Mouse (Mus musculus) adrenal gland, adult (tissue): ENCODE results near the gene H2afz.
"Not testable (repeated sequence)": the region's sequence is repeated elsewhere in the genome, so short reads cannot be mapped to it uniquely, and the experiment has no call there.

Experiments
- DNase-seq, 2 experiments: peaks; one replicate each; pipeline ENCODE4 v3.0.0; 2022 to 2023; ENCODE audit warnings: low spot score in 1 of 2; ENCODE audit not compliant: inconsistent age in 2 of 2

Gene H2afz

GRCm38 (mm10) chr3:137864124-137864987 is at the start of gene H2afz:
H2afz (plus strand) TSS chr3:137864487.
- peak; percentile 99 for DNase-seq

- no peak for DNase-seq
Measured at GRCm38 (mm10) chr3:137818713-137819112, 45.6 kb upstream of the H2afz start.

GRCm38 (mm10) chr3:137820688-137821467 is 43.4 kb upstream of the H2afz start:
- no peak for DNase-seq

GRCm38 (mm10) chr3:137823317-137823716 is 41.0 kb upstream of the H2afz start:
- DNase-seq: no peak

- no peak for DNase-seq
Measured at GRCm38 (mm10) chr3:137827678-137828077, 36.6 kb upstream of the H2afz start.

GRCm38 (mm10) chr3:137831156-137831555 is 33.1 kb upstream of the H2afz start:
- DNase-seq: no peak

GRCm38 (mm10) chr3:137833128-137833527 is 31.2 kb upstream of the H2afz start:
- DNase-seq: no peak

- no peak for DNase-seq
Measured at GRCm38 (mm10) chr3:137833698-137834097, 30.6 kb upstream of the H2afz start.

- no peak for DNase-seq
Measured at GRCm38 (mm10) chr3:137836543-137836942, 27.7 kb upstream of the H2afz start.

- no peak for DNase-seq
Measured at GRCm38 (mm10) chr3:137838160-137838559, 26.1 kb upstream of the H2afz start.

- DNase-seq: no peak
Measured at GRCm38 (mm10) chr3:137842944-137843343, 21.3 kb upstream of the H2afz start.

GRCm38 (mm10) chr3:137844263-137844662 is 20.0 kb upstream of the H2afz start:
- no peak for DNase-seq

- no peak for DNase-seq
Measured at GRCm38 (mm10) chr3:137846552-137846951, 17.7 kb upstream of the H2afz start.

- DNase-seq: no peak
Measured at GRCm38 (mm10) chr3:137848354-137848753, 15.9 kb upstream of the H2afz start.

GRCm38 (mm10) chr3:137849697-137850096 is 14.6 kb upstream of the H2afz start:
- no peak for DNase-seq

GRCm38 (mm10) chr3:137851196-137851595 is 13.1 kb upstream of the H2afz start:
- no peak for DNase-seq

- DNase-seq: not testable (repeated sequence)
Measured at GRCm38 (mm10) chr3:137853011-137853410, 11.3 kb upstream of the H2afz start.

- no peak for DNase-seq
Measured at GRCm38 (mm10) chr3:137855328-137855727, 9.0 kb upstream of the H2afz start.

GRCm38 (mm10) chr3:137856061-137856460 is 8.2 kb upstream of the H2afz start:
- DNase-seq: no peak

GRCm38 (mm10) chr3:137860394-137861170 is 3.7 kb upstream of the H2afz start:
- peak in 1 of 2 experiments; percentile 58 for DNase-seq

GRCm38 (mm10) chr3:137861436-137861835 is 2.9 kb upstream of the H2afz start:
- DNase-seq: no peak
